Mouse (Mus musculus): ENCODE results near the gene Mup10. TPM values are rescaled to one million over a fixed set of nuclear protein-coding genes. Genes with fewer than 3 reads are reported as not detected.
"Not testable (repeated sequence)": the region's sequence is repeated elsewhere in the genome, so short reads cannot be mapped to it uniquely, and the experiment has no call there.

Gene Mup10
- total RNA-seq (2021) = not detected
- long read RNA-seq, experiment 1 = 0 reads
- long read RNA-seq, experiment 2 = 0 reads

DNA sequence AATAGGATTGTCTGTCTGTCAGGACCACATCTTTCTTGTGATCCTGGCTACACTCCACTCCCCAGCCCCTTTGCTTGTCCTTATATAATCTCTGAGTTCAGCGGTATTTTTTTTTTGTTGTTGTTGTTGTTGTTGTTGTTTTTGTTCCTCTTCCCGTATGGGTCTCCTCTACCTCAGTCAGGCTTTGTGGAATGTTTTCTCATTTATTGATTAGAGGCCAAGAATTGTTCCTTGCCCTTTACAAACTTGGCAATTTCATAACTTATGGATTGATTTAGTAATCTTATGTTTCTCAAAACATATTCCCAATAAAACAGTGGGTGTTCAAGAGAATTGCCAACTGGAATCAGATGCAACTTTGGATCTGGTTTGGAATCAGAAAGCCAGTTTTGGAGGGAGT, at the start of gene Mup10:
TSS of gene Mup10 (minus strand) at position 101 of the 400 bp plus-strand sequence.
- DNase-seq = not testable (repeated sequence)

Other genes with a start within 250 kb of the Mup10 start
- not detected for gene Mup9, start 160.2 kb downstream of the Mup10 start, total RNA-seq (2021)
- not detected for gene Mup1, start 80.2 kb downstream of the Mup10 start, total RNA-seq (2021)
- not detected for gene Mup11, start 80.2 kb upstream of the Mup10 start, total RNA-seq (2021)
- gene Mup12, start 159.1 kb upstream of the Mup10 start, total RNA-seq (2021) = not detected
- gene Mup22, start 239.3 kb upstream of the Mup10 start, total RNA-seq (2021) = not detected